Mouse (Mus musculus) heart, embryonic 10.5 days (tissue): ENCODE measurements around the gene Dnmt3b. TPM values are rescaled to one million over a fixed set of nuclear protein-coding genes. Genes with fewer than 3 reads are reported as not detected.

Experiments used
- polyA plus RNA-seq: library from polyadenylated mRNA; unstranded; fragments of >200 nt; fragmentation: Nextera tagmentation; extraction: Ambion mirVana; gene quantifications from 2 replicates; pipeline ENCODE4 v1.2.1, GENCODE M21; 2016

Dnmt3b gene
- polyA plus RNA-seq, 1 experiment from 2014 or later = 17.0 TPM

Other genes with a start within 250 kb of the Dnmt3b start
- not detected in 2 replicates for gene 4930404H24Rik, start 156.7 kb upstream of the Dnmt3b start, polyA plus RNA-seq
- 20.8 and 21.4 TPM in 2 replicates for gene Nol4l, start 119.5 kb upstream of the Dnmt3b start, polyA plus RNA-seq
- 64.8 and 68.6 TPM in 2 replicates for gene Commd7, start 16.7 kb upstream of the Dnmt3b start, polyA plus RNA-seq
- 0.10 and 0.12 TPM in 2 replicates for gene Dnmt3c, start 47.2 kb downstream of the Dnmt3b start, polyA plus RNA-seq
- gene Mapre1, start 91.8 kb downstream of the Dnmt3b start, polyA plus RNA-seq = 311 and 313 TPM in 2 replicates
- 0.04 TPM in 1 of 2 replicates, not detected in the other for gene Efcab8, start 130.5 kb downstream of the Dnmt3b start, polyA plus RNA-seq
- not detected in 2 replicates for gene Sun5, start 221.6 kb downstream of the Dnmt3b start, polyA plus RNA-seq
- not detected in 2 replicates for gene Bpifb2, start 225.6 kb downstream of the Dnmt3b start, polyA plus RNA-seq